ENCODE assay signal across 26 mouse cellular contexts in the genomic region with DNA sequence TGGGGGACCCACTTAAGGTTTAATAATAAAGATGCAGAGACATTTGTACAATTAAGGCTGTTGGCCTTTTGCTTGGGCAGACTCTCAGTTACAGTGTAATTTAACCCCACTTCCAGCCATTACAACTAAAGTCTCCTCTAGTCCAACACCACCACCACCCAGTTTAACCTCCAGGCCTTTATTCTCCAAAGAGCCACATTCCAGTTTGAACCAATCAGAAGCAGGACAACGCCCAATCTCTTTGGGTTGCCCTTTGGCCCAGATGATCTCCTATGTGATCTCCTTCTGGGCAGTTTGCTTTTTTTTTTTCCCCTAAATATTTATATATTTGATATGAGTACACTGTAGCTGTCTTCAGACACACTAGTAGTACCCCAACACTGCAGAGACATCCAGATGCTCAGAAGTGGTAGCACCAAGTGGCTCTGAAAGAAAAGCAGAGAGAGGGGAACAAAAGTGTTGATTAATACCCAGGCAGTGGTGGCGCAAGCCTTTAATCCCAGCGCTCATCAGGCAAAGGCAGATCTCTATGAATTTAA. TPM values are rescaled to one million over a fixed set of nuclear protein-coding genes. Genes with fewer than 3 reads are reported as not detected.
DNase-seq lines count a peak whose midpoint lies in the region; ATAC-seq and TF ChIP-seq lines count a peak whose summit lies in the region.
"Had no signal": no experiment of that assay in that cellular context is flagged by ENCODE, and none has a peak within 500 bp of the region (broad histone marks: within the 10 kb centered on the region; RNA-seq: fewer than 3 reads in every experiment).

No protein-coding gene starts in this region.

- TF ChIP-seq POLR2A in ES-Bruce4 (IDR thresholded peaks at IDR 0.05; ENCODE audit: insufficient read depth, low read length), result no peak

- H3K4me2 ChIP-seq in liver, embryonic 16.5 days (ENCODE audit: low read depth, low read length), result no peak overlapping the region
- H3K4me2 ChIP-seq: embryonic facial prominence, embryonic 13.5 days; forebrain, embryonic 12.5 days; kidney, embryonic 15.5 days; lung, embryonic 15.5 days; midbrain, embryonic 12.5 days; neural tube, embryonic 15.5 days had no signal

- no peaks in the 10 kb centered on the region for H3K36me3 ChIP-seq in E14TG2a.4 (ENCODE audit: insufficient read depth, low read length)
- no peaks in the 10 kb centered on the region for H3K36me3 ChIP-seq in ES-Bruce4 (ENCODE audit: control insufficient read depth, insufficient read depth, low read length, poor library complexity, severe bottlenecking)
- no peaks in the 10 kb centered on the region for H3K36me3 ChIP-seq in liver, embryonic 16.5 days (ENCODE audit: control insufficient read depth, insufficient read depth)
- H3K36me3 ChIP-seq: embryonic facial prominence, embryonic 13.5 days; forebrain, embryonic 12.5 days; kidney, embryonic 15.5 days; lung, embryonic 15.5 days; midbrain, embryonic 12.5 days; neural tube, embryonic 15.5 days had no signal

- no peaks in the 10 kb centered on the region for H3K27me3 ChIP-seq in E14TG2a.4 (ENCODE audit: insufficient read depth, low read length)
- no peaks in the 10 kb centered on the region for H3K27me3 ChIP-seq in ES-Bruce4 (ENCODE audit: control insufficient read depth, insufficient read depth, low read length, poor library complexity, severe bottlenecking)
- H3K27me3 ChIP-seq in liver, embryonic 16.5 days (ENCODE audit: control insufficient read depth, insufficient read depth, low read depth, low read length), result no peaks in the 10 kb centered on the region
- H3K27me3 ChIP-seq: embryonic facial prominence, embryonic 13.5 days; forebrain, embryonic 12.5 days; kidney, embryonic 15.5 days; lung, embryonic 15.5 days; midbrain, embryonic 12.5 days; neural tube, embryonic 15.5 days had no signal

- peak; percentile 64 for ATAC-seq in erythroblast, adult 5-6 weeks (replicated peaks; ENCODE audit: low FRiP score, poor library complexity, severe bottlenecking)
- peak; percentile 27; the same call in 1 of the 2 replicates for ATAC-seq in liver, embryonic 16.5 days (ENCODE audit: low read depth)
- ATAC-seq: activated CD4-positive, CD25-positive, alpha-beta regulatory T cell, adult 4 months; hindbrain, embryonic 16.5 days had no signal

- TF ChIP-seq EP300 in ES-Bruce4 (IDR thresholded peaks at IDR 0.05; ENCODE audit: insufficient read depth, low read depth, low read length), result no peak

- peak overlapping the region; percentile 49 for H3K9ac ChIP-seq in ES-Bruce4 (ENCODE audit: low read depth, poor library complexity, severe bottlenecking)
- H3K9ac ChIP-seq in liver, embryonic 16.5 days (ENCODE audit: low read depth, low read length), result no peak overlapping the region
- H3K9ac ChIP-seq: embryonic facial prominence, embryonic 13.5 days; forebrain, embryonic 12.5 days; kidney, embryonic 15.5 days; lung, embryonic 15.5 days; midbrain, embryonic 12.5 days; neural tube, embryonic 15.5 days had no signal

- peak overlapping the region; percentile 98 for H3K27ac ChIP-seq in ES-Bruce4 (ENCODE audit: insufficient read depth, low read length)
- H3K27ac ChIP-seq in liver, embryonic 16.5 days (ENCODE audit: low read length), result peak overlapping the region; percentile 24; the same call in 1 of the 2 replicates
- H3K27ac ChIP-seq: embryonic facial prominence, embryonic 13.5 days; forebrain, embryonic 12.5 days; kidney, embryonic 15.5 days; lung, embryonic 15.5 days; midbrain, embryonic 12.5 days; neural tube, embryonic 15.5 days had no signal

- peaks cover 38% of the 10 kb centered on the region for H3K4me1 ChIP-seq in E14TG2a.4 (replicated peaks; ENCODE audit: low read depth, low read length)
- H3K4me1 ChIP-seq in ES-Bruce4 (ENCODE audit: control insufficient read depth, insufficient read depth, low read length), result no peaks in the 10 kb centered on the region
- peaks cover 9% of the 10 kb centered on the region for H3K4me1 ChIP-seq in liver, embryonic 16.5 days (ENCODE audit: control insufficient read depth, low read depth, low read length)
- H3K4me1 ChIP-seq: embryonic facial prominence, embryonic 13.5 days; forebrain, embryonic 12.5 days; kidney, embryonic 15.5 days; lung, embryonic 15.5 days; midbrain, embryonic 12.5 days; neural tube, embryonic 15.5 days had no signal

- TF ChIP-seq CTCF in E14TG2a.4 (conservative IDR thresholded peaks at IDR 0.05; ENCODE audit: low read length) (no peak), ES-Bruce4 (IDR thresholded peaks at IDR 0.05; ENCODE audit: low read depth, low read length) (no peak)

- 65% methylated on average over 3 of the region's 3 CpGs for WGBS in liver, embryonic 16.5 days (ENCODE audit: insufficient replicate concordance)

- no peaks in the 10 kb centered on the region for H3K9me3 ChIP-seq in E14TG2a.4 (ENCODE audit: low read length)
- H3K9me3 ChIP-seq in ES-Bruce4 (replicated peaks; ENCODE audit: control insufficient read depth, insufficient read depth, low read length, poor library complexity, severe bottlenecking), result no peaks in the 10 kb centered on the region
- H3K9me3 ChIP-seq in liver, embryonic 16.5 days (replicated peaks; ENCODE audit: control insufficient read depth, low read length), result no peaks in the 10 kb centered on the region
- H3K9me3 ChIP-seq: embryonic facial prominence, embryonic 13.5 days; forebrain, embryonic 12.5 days; kidney, embryonic 15.5 days; lung, embryonic 15.5 days; midbrain, embryonic 12.5 days; neural tube, embryonic 15.5 days had no signal

- H3K4me3 ChIP-seq in E14TG2a.4 (replicated peaks; ENCODE audit: low read length), result peak overlapping the region; percentile 18
- H3K4me3 ChIP-seq in ES-Bruce4 (ENCODE audit: low read depth, low read length), result no peak overlapping the region
- no peak overlapping the region for H3K4me3 ChIP-seq in liver, embryonic 16.5 days (ENCODE audit: low read depth, low read length)
- H3K4me3 ChIP-seq: embryonic facial prominence, embryonic 13.5 days; erythroblast, embryonic 14.5 days; forebrain, embryonic 12.5 days; kidney, embryonic 15.5 days; lung, embryonic 15.5 days; midbrain, embryonic 12.5 days; neural tube, embryonic 15.5 days had no signal

- DNase-seq in adrenal gland, adult (ENCODE audit: inconsistent age in 2 of 2, low spot score in 1 of 2), result no peak
- no peak for DNase-seq in left cerebral cortex, adult 18-20 months (ENCODE audit: low spot score in 2 of 2)
- DNase-seq: adrenal gland, adult 8-10 months; B cell, adult 2 months; cerebellum, adult 9-11 months; embryo, embryonic 11 days; gastrocnemius, postnatal 10 days; heart, postnatal 14 days; kidney, adult 18-20 months; kidney, postnatal 36 days; left cerebral cortex, postnatal 4 days; retina, postnatal 1 day; right cerebral cortex, postnatal 14 days had no signal

RNA-seq across cellular contexts. Expression of gene Prcc, which starts 8.0 kb away (rescaled TPM):
- 66.9 and 74.2 TPM in 2 replicates for polyA plus RNA-seq in ES-Bruce4 (2011; ENCODE audit: insufficient read depth, insufficient read length, low read depth, missing spikeins)
- 13.2 and 14.8 TPM in 2 replicates for total RNA-seq in erythroblast, adult 5-6 weeks (2015; ENCODE audit: low replicate concordance)
- total RNA-seq in erythroblast, adult 5-6 weeks (2017; ENCODE audit: low replicate concordance), result 17.4 and 17.8 TPM in 2 replicates
- polyA plus RNA-seq in liver, embryonic 16.5 days (2015; fragmentation: Nextera tagmentation; extraction: Ambion mirVana), result 4.1 and 4.7 TPM in 2 replicates
- 10 to 100 TPM; 58.4 to 59.5 TPM for total RNA-seq in left cerebral cortex, adult 18-20 months (2021)

RNA-seq across cellular contexts. Expression of gene Hdgf, which starts 12.7 kb away (rescaled TPM):
- polyA plus RNA-seq in ES-Bruce4 (2011; ENCODE audit: insufficient read depth, insufficient read length, low read depth, missing spikeins), result 508 and 526 TPM in 2 replicates
- 99.5 and 116 TPM in 2 replicates for total RNA-seq in erythroblast, adult 5-6 weeks (2015; ENCODE audit: low replicate concordance)
- total RNA-seq in erythroblast, adult 5-6 weeks (2017; ENCODE audit: low replicate concordance), result 131 and 168 TPM in 2 replicates
- polyA plus RNA-seq in liver, embryonic 16.5 days (2015; fragmentation: Nextera tagmentation; extraction: Ambion mirVana), result 53.6 and 57.1 TPM in 2 replicates
- total RNA-seq in left cerebral cortex, adult 18-20 months (2021), result 100 to 1,000 TPM; 154 TPM

RNA-seq across cellular contexts. Expression of gene Mrpl24, which starts 25.9 kb away (rescaled TPM):
- polyA plus RNA-seq in ES-Bruce4 (2011; ENCODE audit: insufficient read depth, insufficient read length, low read depth, missing spikeins), result 207 and 219 TPM in 2 replicates
- total RNA-seq in erythroblast, adult 5-6 weeks (2015; ENCODE audit: low replicate concordance), result 24.0 and 39.1 TPM in 2 replicates
- total RNA-seq in erythroblast, adult 5-6 weeks (2017; ENCODE audit: low replicate concordance), result 16.0 and 23.0 TPM in 2 replicates
- polyA plus RNA-seq in liver, embryonic 16.5 days (2015; fragmentation: Nextera tagmentation; extraction: Ambion mirVana), result 35.1 and 35.8 TPM in 2 replicates
- total RNA-seq in left cerebral cortex, adult 18-20 months (2021), result 10 to 100 TPM; 53.6 to 53.7 TPM

RNA-seq across cellular contexts. Expression of gene Isg20l2, which starts 36.7 kb away (rescaled TPM):
- 64.3 and 68.4 TPM in 2 replicates for polyA plus RNA-seq in ES-Bruce4 (2011; ENCODE audit: insufficient read depth, insufficient read length, low read depth, missing spikeins)
- total RNA-seq in erythroblast, adult 5-6 weeks (2015; ENCODE audit: low replicate concordance), result 8.6 and 10.7 TPM in 2 replicates
- total RNA-seq in erythroblast, adult 5-6 weeks (2017; ENCODE audit: low replicate concordance), result 5.6 and 11.6 TPM in 2 replicates
- polyA plus RNA-seq in liver, embryonic 16.5 days (2015; fragmentation: Nextera tagmentation; extraction: Ambion mirVana), result 17.2 and 17.5 TPM in 2 replicates
- total RNA-seq in left cerebral cortex, adult 18-20 months (2021), result 10 to 100 TPM; 13.4 to 14.0 TPM

RNA-seq across cellular contexts. Expression of gene Rrnad1, which starts 37.1 kb away (rescaled TPM):
- polyA plus RNA-seq in ES-Bruce4 (2011; ENCODE audit: insufficient read depth, insufficient read length, low read depth, missing spikeins), result 14.9 and 18.8 TPM in 2 replicates
- 0.58 and 1.7 TPM in 2 replicates for total RNA-seq in erythroblast, adult 5-6 weeks (2015; ENCODE audit: low replicate concordance)
- total RNA-seq in erythroblast, adult 5-6 weeks (2017; ENCODE audit: low replicate concordance), result 2.4 and 3.2 TPM in 2 replicates
- polyA plus RNA-seq in liver, embryonic 16.5 days (2015; fragmentation: Nextera tagmentation; extraction: Ambion mirVana), result 5.2 and 5.7 TPM in 2 replicates
- total RNA-seq in left cerebral cortex, adult 18-20 months (2021), result 10 to 100 TPM; 19.2 to 21.2 TPM
